Mouse (Mus musculus): Measurements from ENCODE around the gene Scamp4. TPM values are rescaled to one million over a fixed set of nuclear protein-coding genes. Genes with fewer than 3 reads are reported as not detected.

The Scamp4 gene
- total and polyA plus RNA-seq, 2 experiments from 2014 or later: 43.2 to 69.1 TPM

DNA sequence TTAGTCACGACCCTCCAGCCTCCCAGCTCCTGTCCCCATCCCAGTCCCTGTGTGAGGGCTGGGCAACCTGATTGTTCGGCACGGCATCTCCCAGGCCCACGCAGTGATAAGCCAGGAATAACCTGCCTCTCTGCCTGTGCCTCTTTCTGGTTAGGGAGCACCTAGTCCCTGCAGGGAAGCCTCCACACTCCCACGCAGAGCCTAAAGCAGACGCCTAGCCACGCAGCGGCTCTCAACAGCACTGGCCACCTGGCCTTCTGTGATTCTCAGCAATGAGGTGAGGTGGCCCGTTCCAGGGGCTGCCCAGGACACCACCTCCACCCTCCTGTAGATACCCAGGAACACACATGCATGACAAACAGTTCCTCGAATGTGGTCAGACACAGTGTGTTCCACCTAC lies 47.7 kb downstream of the Scamp4 start:
- no peak for ATAC-seq
- H3K27ac ChIP-seq: no peak overlapping the region
- no peak for TF ChIP-seq CTCF (IDR thresholded peaks at IDR 0.05; ENCODE audit: low read depth)
- H3K4me3 ChIP-seq (ENCODE audit: low read length): no peak overlapping the region
- no peak for DNase-seq (ENCODE audit: low spot score)
- H3K4me1 ChIP-seq (ENCODE audit: insufficient read depth, low read length): peaks cover 7% of the 10 kb centered on the region; the same call in 1 of the 2 replicates
- no peaks in the 10 kb centered on the region for H3K9me3 ChIP-seq (ENCODE audit: low read length)
- no peak overlapping the region for H3K9ac ChIP-seq (replicated peaks; ENCODE audit: low read length)
- no peak overlapping the region for H3K4me2 ChIP-seq (ENCODE audit: low read depth, low read length)
- H3K36me3 ChIP-seq (ENCODE audit: insufficient read depth, low read length): peaks cover 16% of the 10 kb centered on the region
- H3K27me3 ChIP-seq (ENCODE audit: insufficient read depth, low read length): no peaks in the 10 kb centered on the region
- WGBS: 93% methylated on average over 10 of the region's 10 CpGs

DNA sequence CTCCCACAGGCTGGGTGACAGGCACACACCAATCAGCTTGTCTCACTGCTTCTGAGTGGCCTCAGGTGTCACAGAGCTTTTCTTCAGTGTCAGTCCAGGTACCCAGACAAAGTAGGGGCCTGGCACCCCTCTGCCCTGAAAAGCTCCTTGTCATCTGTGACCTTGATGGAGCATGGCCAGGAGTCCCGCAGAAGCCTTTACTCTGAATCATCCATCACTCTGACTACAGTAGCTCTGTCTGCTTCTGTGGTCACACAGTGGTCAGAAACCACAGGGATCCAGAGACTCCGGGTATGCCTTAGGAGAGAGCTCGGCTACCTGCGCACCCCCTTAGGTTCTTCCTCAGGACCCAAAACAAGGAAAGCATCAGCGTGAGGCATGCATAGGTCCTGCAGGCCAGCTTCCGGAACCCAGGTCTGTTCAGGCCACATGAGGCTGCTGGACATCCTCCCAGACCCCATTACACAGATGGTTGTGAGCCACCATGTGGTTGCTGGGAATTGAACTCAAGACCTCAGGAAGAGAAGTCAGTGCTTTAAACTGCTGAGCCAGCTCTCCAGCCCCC lies 50.6 kb downstream of the Scamp4 start:
- TF ChIP-seq CTCF (IDR thresholded peaks at IDR 0.05; ENCODE audit: low read depth): no peak
- ATAC-seq: no peak
- Histone ChIP-seq H3K27ac (no peak overlapping the region), H3K27me3 (ENCODE audit: insufficient read depth, low read length) (no peaks in the 10 kb centered on the region), H3K9me3 (ENCODE audit: low read length) (no peaks in the 10 kb centered on the region), H3K4me1 (ENCODE audit: insufficient read depth, low read length) (peaks cover 11% of the 10 kb centered on the region; the same call in 1 of the 2 replicates), H3K4me2 (ENCODE audit: low read depth, low read length) (no peak overlapping the region), H3K4me3 (ENCODE audit: low read length) (no peak overlapping the region), H3K9ac (replicated peaks; ENCODE audit: low read length) (0 out of 2 replicates have a peak overlapping the region, but pooled peaks have one; percentile 0), H3K36me3 (ENCODE audit: insufficient read depth, low read length) (no peaks in the 10 kb centered on the region)
- WGBS: 76% methylated on average over 6 of the region's 6 CpGs
- DNase-seq (ENCODE audit: low spot score): no peak

DNA sequence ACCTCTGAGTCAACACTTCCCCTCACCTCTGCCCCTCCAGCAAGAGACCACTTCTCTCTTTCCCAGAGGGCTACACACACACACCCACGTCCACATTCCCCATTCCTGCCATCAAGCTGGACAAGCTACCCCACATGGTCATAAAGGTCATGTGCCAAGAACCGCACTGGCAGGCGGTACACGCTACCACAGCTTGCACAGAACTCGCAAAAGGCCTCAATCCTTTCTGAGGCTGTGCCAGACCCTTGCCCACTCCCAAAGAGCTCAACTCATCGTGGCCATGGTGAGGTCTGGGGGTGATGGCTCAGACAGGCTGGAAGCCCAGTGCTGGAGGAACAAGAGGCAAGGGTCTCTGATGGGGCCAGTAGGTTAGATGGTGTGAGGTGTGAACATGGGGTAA lies 52.2 kb downstream of the Scamp4 start:
- H3K4me1 ChIP-seq (ENCODE audit: insufficient read depth, low read length): peaks cover 11% of the 10 kb centered on the region; the same call in 1 of the 2 replicates
- DNase-seq (ENCODE audit: low spot score) (no peak), ATAC-seq (no peak)
- TF ChIP-seq CTCF (IDR thresholded peaks at IDR 0.05; ENCODE audit: low read depth): no peak
- no peaks in the 10 kb centered on the region for H3K36me3 ChIP-seq (ENCODE audit: insufficient read depth, low read length)
- H3K27me3 ChIP-seq (ENCODE audit: insufficient read depth, low read length): no peaks in the 10 kb centered on the region
- H3K4me2 ChIP-seq (ENCODE audit: low read depth, low read length): peak overlapping the region; percentile 94
- WGBS: 69% methylated on average over 6 of the region's 6 CpGs
- no peaks in the 10 kb centered on the region for H3K9me3 ChIP-seq (ENCODE audit: low read length)
- H3K9ac ChIP-seq (replicated peaks; ENCODE audit: low read length): no peak overlapping the region; the same call in 1 of the 2 replicates
- no peak overlapping the region for H3K27ac ChIP-seq
- H3K4me3 ChIP-seq (ENCODE audit: low read length): peak overlapping the region; percentile 76; the same call in 1 of the 2 replicates

DNA sequence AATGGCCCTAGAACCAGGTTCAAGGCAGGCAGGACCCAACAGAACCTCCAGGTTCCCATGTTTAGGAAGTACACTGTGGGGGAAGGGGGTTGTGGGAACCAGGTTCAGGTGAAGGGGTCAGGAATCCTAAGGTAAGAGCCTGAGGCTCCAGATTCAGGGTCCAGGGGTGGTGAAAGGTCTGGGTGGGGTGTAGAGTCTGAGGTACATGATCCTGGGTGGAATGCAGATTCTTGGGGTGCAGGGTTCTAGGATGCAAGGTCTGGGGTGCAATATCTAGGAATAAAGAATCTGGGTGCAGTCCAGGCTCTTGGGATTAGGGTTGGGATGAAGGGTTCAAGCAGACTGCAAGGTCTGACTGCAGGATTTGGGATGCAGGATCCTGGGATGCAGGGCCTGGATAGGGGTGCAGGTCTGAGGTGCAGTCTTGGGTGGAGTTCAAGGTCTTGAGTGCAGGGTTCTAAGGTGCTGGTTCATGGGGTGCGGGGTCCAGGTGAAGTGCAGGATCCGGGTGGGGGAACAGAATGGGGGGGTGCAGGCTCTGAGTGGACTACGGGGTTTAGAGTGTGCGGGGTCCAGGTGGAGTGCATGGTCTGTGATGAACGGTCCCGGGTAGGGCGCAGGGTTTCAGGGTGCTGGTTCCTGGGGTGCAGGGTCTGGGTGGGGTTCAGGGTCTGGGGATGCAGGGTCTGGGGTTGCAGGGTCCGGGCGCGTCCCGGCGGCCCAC lies 52.9 kb downstream of the Scamp4 start:
- DNase-seq (ENCODE audit: low spot score) (no peak), ATAC-seq (peak; percentile 35)
- Histone ChIP-seq H3K4me3 (ENCODE audit: low read length) (peak overlapping the region; percentile 76), H3K9ac (replicated peaks; ENCODE audit: low read length) (peak overlapping the region; percentile 93), H3K36me3 (ENCODE audit: insufficient read depth, low read length) (no peaks in the 10 kb centered on the region), H3K27me3 (ENCODE audit: insufficient read depth, low read length) (no peaks in the 10 kb centered on the region), H3K4me1 (ENCODE audit: insufficient read depth, low read length) (peaks cover 11% of the 10 kb centered on the region; the same call in 1 of the 2 replicates), H3K27ac (peak overlapping the region; percentile 92), H3K9me3 (ENCODE audit: low read length) (no peaks in the 10 kb centered on the region), H3K4me2 (ENCODE audit: low read depth, low read length) (peak overlapping the region; percentile 94)
- no peak for TF ChIP-seq CTCF (IDR thresholded peaks at IDR 0.05; ENCODE audit: low read depth)
- 3% methylated on average over 12 of the region's 12 CpGs for WGBS

DNA sequence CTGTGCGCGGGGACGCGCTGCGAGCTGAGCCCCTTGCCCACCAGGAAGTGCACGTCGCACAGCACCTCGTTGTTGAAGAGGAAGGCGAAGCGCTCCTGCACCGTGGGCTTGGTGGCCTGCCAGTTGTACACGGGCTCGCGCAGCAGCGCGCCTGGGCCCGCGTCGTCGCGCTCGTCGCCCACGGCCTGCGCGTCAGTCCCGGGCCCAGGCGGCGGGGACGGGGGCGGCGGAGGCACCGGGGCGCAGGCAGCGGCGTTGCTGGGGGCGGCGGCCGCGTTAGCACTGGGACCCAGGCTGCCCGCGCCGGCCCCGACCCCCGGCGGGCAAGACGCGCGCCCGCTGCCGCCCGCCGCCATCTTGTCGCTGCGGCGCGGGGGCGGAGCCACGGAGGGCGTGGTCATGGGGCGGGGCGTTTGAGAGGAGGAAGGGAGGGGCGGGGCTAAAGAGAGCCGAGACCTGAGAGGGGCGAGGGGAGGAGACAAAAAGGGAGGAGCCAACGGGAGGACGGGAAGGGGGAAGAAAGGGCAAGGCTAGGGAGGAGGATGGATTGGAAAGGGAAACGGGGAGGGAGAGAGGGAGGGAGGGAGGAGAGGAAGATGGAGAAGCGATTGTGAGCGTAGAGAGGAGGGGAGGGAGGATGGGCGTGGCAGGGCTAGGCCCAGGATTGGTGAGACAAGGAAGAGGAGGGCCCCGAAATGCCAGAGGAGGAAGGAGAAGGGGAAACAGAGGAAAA lies 53.6 kb downstream of the Scamp4 start:
- H3K27ac ChIP-seq: peak overlapping the region; percentile 92
- H3K9ac ChIP-seq (replicated peaks; ENCODE audit: low read length): peak overlapping the region; percentile 93
- H3K4me2 ChIP-seq (ENCODE audit: low read depth, low read length): peak overlapping the region; percentile 94
- no peaks in the 10 kb centered on the region for H3K9me3 ChIP-seq (ENCODE audit: low read length)
- ATAC-seq (peak; percentile 89), DNase-seq (ENCODE audit: low spot score) (peak; percentile 99)
- no peaks in the 10 kb centered on the region for H3K27me3 ChIP-seq (ENCODE audit: insufficient read depth, low read length)
- H3K36me3 ChIP-seq (ENCODE audit: insufficient read depth, low read length): no peaks in the 10 kb centered on the region
- WGBS: under 1% methylated on average over 64 of the region's 72 CpGs
- peak overlapping the region; percentile 76 for H3K4me3 ChIP-seq (ENCODE audit: low read length)
- TF ChIP-seq CTCF (IDR thresholded peaks at IDR 0.05; ENCODE audit: low read depth): no peak
- peaks cover 11% of the 10 kb centered on the region; the same call in 1 of the 2 replicates for H3K4me1 ChIP-seq (ENCODE audit: insufficient read depth, low read length)

DNA sequence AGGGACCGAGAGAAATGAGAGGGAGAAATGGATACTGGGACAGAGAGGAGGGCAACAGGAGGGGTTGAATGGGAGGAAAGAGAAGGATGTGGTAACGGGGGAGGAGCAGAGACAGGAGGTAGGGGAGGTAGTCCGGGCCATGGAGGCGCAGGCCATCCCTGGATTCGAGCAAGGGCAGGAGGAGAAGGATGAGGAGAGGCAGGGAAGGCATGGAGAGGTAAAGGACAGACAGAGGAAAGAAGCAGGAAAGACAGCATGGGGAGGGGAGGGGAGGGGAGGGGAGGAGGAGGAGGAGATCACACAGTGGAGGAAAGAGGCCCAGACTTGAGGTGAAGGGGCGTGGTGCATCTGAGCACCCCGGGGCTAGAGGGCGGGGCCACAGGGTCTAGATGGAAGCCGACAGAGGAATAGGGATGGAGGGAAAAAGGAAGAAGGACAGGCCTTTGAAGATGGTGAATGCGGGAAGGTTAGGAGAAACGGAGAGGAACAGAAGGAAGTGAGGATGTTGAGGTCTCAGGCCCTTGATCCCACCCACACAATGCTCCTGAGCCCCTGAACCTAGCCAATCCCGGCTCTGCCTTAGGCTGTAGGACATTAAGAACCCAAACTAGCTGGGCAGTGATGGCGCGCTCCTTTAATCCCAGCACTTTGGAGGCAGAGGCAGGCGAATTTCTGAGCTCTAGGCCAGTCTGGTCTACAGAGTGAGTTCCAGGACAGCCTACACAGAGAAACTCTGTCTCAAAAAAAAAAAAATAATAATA lies 54.4 kb downstream of the Scamp4 start, which contains the start of gene Btbd2:
TSS of gene Btbd2 (minus strand) at position 209 of the 761 bp plus-strand sequence.
- DNase-seq (ENCODE audit: low spot score): peak; percentile 18
- peak; percentile 55; the same call in 1 of the 2 replicates for ATAC-seq
- 25% methylated on average over 15 of the region's 15 CpGs for WGBS

More for the DNA sequence above, 54.4 kb downstream of the Scamp4 start, which contains the start of gene Btbd2:
- Histone ChIP-seq H3K36me3 (ENCODE audit: insufficient read depth, low read length) (no peaks in the 10 kb centered on the region), H3K4me3 (ENCODE audit: low read length) (peak within 1 kb of the TSS; percentile 76), H3K9ac (replicated peaks; ENCODE audit: low read length) (peak within 1 kb of the TSS; percentile 93), H3K27ac (peak within 1 kb of the TSS; percentile 92), H3K4me1 (ENCODE audit: insufficient read depth, low read length) (peaks cover 11% of the 10 kb centered on the region; the same call in 1 of the 2 replicates), H3K4me2 (ENCODE audit: low read depth, low read length) (peak within 1 kb of the TSS; percentile 94), H3K9me3 (ENCODE audit: low read length) (no peaks in the 10 kb centered on the region), H3K27me3 (ENCODE audit: insufficient read depth, low read length) (no peaks in the 10 kb centered on the region)
- TF ChIP-seq CTCF (IDR thresholded peaks at IDR 0.05; ENCODE audit: low read depth): no peak

Measured in hindbrain, postnatal 0 days (tissue).